Mouse (Mus musculus): ENCODE data around the gene Sgf29. TPM values are rescaled to one million over a fixed set of nuclear protein-coding genes. Genes with fewer than 3 reads are reported as not detected.

Sgf29 gene
- polyA plus RNA-seq, 1 experiment = 31.4 TPM

DNA sequence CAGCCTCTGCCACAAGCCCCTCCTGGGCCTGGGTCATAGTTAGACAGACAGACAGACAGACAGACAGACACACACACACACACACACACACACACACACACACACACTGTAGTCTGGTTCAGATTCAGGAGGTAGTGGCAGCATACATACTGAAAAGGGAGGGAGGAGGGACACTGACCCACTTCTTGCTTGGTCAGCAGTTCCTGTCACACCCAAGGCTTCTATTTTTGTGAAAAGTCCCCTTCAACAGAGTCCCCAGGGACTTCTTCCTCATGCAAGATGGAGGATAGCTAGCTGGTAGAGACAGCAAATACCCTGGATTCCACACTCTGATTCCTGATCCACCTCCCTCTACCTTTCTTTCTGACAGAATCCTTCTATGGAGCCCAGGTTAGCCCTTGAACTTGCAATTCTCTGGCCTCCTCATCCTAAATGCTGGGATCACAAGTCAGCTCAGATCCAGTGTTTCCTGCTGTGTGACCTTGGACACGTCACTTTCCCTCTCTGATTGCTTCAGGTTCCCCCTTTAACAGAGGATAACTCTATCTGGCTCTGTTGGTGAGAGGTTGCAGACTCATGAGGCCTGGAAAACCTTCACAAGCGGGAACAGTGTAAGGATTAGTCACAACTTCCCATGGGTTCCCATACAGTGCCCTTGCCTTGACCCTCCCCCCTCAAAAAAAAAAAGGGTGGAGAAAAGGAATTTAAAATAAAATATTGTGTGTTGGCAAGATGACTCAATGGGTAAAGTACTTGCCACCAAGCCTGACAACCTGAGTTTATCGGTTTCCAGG lies 23.1 kb upstream of the Sgf29 start:
- no peaks in the 10 kb centered on the region for H3K36me3 ChIP-seq (ENCODE audit: control insufficient read depth, insufficient read depth, low read length)
- no peaks in the 10 kb centered on the region for H3K27me3 ChIP-seq (ENCODE audit: control insufficient read depth, insufficient read depth, low read length)
- no peak overlapping the region for H3K4me3 ChIP-seq (ENCODE audit: extremely low read depth, insufficient read depth, insufficient read length)
- TF ChIP-seq POLR2A (IDR thresholded peaks at IDR 0.05; ENCODE audit: low read depth, low read length) = no peak
- TF ChIP-seq CTCF (IDR thresholded peaks at IDR 0.05; ENCODE audit: extremely low read depth, insufficient read depth, insufficient read length, insufficient replicate concordance) = no peak
- DNase-seq (ENCODE audit: low read depth in 1 of 2, low spot score in 2 of 2) = no peak
- no peaks in the 10 kb centered on the region; the same call in 1 of the 2 replicates for H3K4me1 ChIP-seq (ENCODE audit: control insufficient read depth, insufficient read depth, insufficient read length)
- peak overlapping the region; percentile 66 for H3K27ac ChIP-seq (ENCODE audit: insufficient read depth, low read length)
- 87% methylated on average over 3 of the region's 3 CpGs for WGBS

DNA sequence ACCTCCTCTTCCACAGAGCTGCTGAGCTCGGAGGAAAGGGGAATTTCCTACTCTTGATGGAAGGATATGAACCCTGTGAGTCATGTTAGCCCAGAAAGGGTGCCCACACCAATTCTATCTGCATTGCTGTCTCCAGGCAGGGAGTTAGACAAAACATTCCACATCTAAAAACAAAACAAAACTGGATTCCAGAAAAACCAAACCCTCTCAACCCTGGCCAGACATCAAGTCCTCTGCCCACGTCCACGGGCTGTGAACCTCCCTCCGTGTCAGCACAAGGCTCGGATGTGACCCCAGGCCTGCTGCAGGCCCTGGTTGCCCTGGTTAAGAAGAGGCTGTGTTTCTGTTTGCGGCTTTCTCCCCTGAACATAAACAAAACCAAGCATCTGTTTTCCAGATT lies 21.0 kb upstream of the Sgf29 start:
- H3K27ac ChIP-seq (ENCODE audit: insufficient read depth, low read length) = peak overlapping the region; percentile 23; the same call in 1 of the 2 replicates
- TF ChIP-seq CTCF (IDR thresholded peaks at IDR 0.05; ENCODE audit: extremely low read depth, insufficient read depth, insufficient read length, insufficient replicate concordance) (no peak), POLR2A (IDR thresholded peaks at IDR 0.05; ENCODE audit: low read depth, low read length) (no peak)
- H3K4me3 ChIP-seq (ENCODE audit: extremely low read depth, insufficient read depth, insufficient read length) = no peak overlapping the region
- H3K4me1 ChIP-seq (ENCODE audit: control insufficient read depth, insufficient read depth, insufficient read length) = no peaks in the 10 kb centered on the region; the same call in 1 of the 2 replicates
- DNase-seq (ENCODE audit: low read depth in 1 of 2, low spot score in 2 of 2) = no peak
- no peaks in the 10 kb centered on the region for H3K36me3 ChIP-seq (ENCODE audit: control insufficient read depth, insufficient read depth, low read length)
- H3K27me3 ChIP-seq (ENCODE audit: control insufficient read depth, insufficient read depth, low read length) = no peaks in the 10 kb centered on the region
- 78% methylated on average over 6 of the region's 6 CpGs for WGBS

DNA sequence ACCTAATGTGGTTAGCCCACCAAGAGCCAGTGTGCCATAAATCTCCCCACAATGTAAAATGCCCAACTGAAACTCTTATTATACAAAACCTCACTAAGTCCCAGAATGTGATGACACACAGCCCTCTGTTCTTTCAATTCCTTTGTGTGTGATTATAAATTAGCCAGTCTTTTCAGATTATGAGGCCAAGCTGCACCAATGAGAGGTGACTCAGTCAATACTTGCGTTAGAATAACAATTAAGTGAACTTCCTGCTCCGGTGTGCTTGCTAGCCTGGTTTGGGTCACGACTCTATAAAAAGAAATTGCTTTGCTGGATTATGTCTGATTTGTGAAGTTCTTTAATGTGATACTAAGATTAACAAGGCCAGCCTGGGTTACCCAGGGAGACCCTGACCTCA lies 19.2 kb upstream of the Sgf29 start:
- no peak overlapping the region for H3K27ac ChIP-seq (ENCODE audit: insufficient read depth, low read length)
- DNase-seq (ENCODE audit: low read depth in 1 of 2, low spot score in 2 of 2) = no peak
- H3K27me3 ChIP-seq (ENCODE audit: control insufficient read depth, insufficient read depth, low read length) = no peaks in the 10 kb centered on the region
- H3K36me3 ChIP-seq (ENCODE audit: control insufficient read depth, insufficient read depth, low read length) = no peaks in the 10 kb centered on the region
- H3K4me3 ChIP-seq (ENCODE audit: extremely low read depth, insufficient read depth, insufficient read length) = no peak overlapping the region
- 24% methylated on average over 3 of the region's 3 CpGs for WGBS
- no peaks in the 10 kb centered on the region; the same call in 1 of the 2 replicates for H3K4me1 ChIP-seq (ENCODE audit: control insufficient read depth, insufficient read depth, insufficient read length)
- TF ChIP-seq POLR2A (IDR thresholded peaks at IDR 0.05; ENCODE audit: low read depth, low read length) = no peak
- TF ChIP-seq CTCF (IDR thresholded peaks at IDR 0.05; ENCODE audit: extremely low read depth, insufficient read depth, insufficient read length, insufficient replicate concordance) = no peak

DNA sequence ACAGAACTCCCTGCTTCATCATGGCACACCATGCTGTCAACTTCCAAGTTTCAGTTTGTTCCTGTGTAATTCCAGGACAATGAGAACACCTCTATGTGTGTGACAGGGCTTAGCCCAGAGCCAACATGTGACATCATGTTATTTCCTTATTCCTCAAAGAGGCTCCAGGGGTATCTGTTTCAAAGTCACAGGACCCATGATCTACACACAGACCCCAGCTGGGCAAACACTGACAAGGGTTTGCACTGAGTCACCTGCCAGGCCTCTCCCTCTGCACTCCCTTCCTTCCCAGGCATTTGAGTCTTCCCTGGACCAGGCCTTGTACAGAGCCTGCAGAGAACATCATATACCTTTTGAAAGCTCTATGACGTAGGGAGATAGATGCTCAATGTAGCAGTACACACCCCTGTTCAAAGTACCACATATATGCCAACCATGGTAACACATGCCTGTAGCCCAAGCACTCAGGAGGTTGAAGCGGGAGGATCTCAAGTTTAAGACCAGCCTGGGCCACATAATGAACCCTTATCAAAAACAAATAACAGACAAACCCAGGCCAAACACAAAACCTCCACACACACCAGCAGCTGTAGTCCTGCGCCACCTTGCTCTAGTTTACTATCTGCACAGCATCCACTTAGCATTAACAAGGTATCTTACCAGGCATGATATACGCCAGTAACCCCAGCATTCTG lies 18.1 kb upstream of the Sgf29 start, which contains the start of gene Nupr1:
Gene Nupr1, minus strand, starts transcription at position 38 of the 695 bp plus-strand sequence.
- no peak within 1 kb of the TSS for H3K4me3 ChIP-seq (ENCODE audit: extremely low read depth, insufficient read depth, insufficient read length)
- no peaks in the 10 kb centered on the region for H3K27me3 ChIP-seq (ENCODE audit: control insufficient read depth, insufficient read depth, low read length)
- H3K4me1 ChIP-seq (ENCODE audit: control insufficient read depth, insufficient read depth, insufficient read length) = no peaks in the 10 kb centered on the region
- no peak for DNase-seq (ENCODE audit: low read depth in 1 of 2, low spot score in 2 of 2)
- no peaks in the 10 kb centered on the region for H3K36me3 ChIP-seq (ENCODE audit: control insufficient read depth, insufficient read depth, low read length)
- TF ChIP-seq POLR2A (IDR thresholded peaks at IDR 0.05; ENCODE audit: low read depth, low read length) (no peak), CTCF (IDR thresholded peaks at IDR 0.05; ENCODE audit: extremely low read depth, insufficient read depth, insufficient read length, insufficient replicate concordance) (no peak)
- 93% methylated on average over 4 of the region's 4 CpGs for WGBS
- H3K27ac ChIP-seq (ENCODE audit: insufficient read depth, low read length) = no peak within 1 kb of the TSS

DNA sequence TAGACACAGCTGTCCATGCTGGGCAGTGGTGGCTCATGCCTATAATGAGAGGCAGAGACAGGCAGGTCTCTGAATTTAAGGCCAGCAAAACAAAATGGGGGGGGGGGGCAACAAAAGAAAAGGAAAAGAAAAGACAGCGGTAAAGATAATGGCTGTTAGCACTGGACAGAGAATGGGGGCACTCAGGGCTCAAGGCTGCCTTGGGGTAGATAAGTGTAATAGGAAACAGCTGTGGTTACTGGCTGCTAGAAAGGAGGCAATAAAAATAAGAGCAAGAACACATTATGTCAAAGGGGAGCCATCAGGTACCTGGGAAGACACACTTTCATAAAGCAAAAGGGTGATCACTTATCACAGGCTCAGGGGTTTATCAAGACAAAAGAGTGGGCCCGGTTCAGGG lies 16.6 kb upstream of the Sgf29 start:
- Histone ChIP-seq H3K4me1 (ENCODE audit: control insufficient read depth, insufficient read depth, insufficient read length) (no peaks in the 10 kb centered on the region), H3K36me3 (ENCODE audit: control insufficient read depth, insufficient read depth, low read length) (no peaks in the 10 kb centered on the region), H3K27ac (ENCODE audit: insufficient read depth, low read length) (no peak overlapping the region), H3K4me3 (ENCODE audit: extremely low read depth, insufficient read depth, insufficient read length) (no peak overlapping the region), H3K27me3 (ENCODE audit: control insufficient read depth, insufficient read depth, low read length) (no peaks in the 10 kb centered on the region)
- WGBS = 62% methylated on average over 2 of the region's 2 CpGs
- no peak for DNase-seq (ENCODE audit: low read depth in 1 of 2, low spot score in 2 of 2)
- TF ChIP-seq POLR2A (IDR thresholded peaks at IDR 0.05; ENCODE audit: low read depth, low read length) (no peak), CTCF (IDR thresholded peaks at IDR 0.05; ENCODE audit: extremely low read depth, insufficient read depth, insufficient read length, insufficient replicate concordance) (no peak)

DNA sequence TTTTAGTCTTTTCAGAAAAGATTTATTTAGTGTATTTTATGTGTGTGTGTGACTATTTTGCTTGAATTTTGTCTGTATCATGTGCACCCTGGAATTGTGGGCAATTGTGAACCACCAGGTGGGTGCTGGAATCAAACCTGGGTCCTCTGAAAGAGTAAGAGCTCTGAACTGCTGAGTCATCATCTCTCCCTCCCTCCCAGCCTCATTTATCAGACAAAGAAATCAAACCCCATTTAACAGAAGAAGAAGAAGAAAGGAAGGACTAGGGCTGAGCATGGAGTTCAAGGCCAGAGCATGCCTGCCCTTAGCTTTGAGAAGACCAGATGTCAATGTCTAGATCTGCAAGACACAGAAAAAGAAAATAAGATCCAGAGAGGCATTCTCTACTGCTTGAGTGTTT lies 13.7 kb upstream of the Sgf29 start:
- DNase-seq (ENCODE audit: low read depth in 1 of 2, low spot score in 2 of 2) = no peak
- H3K27me3 ChIP-seq (ENCODE audit: control insufficient read depth, insufficient read depth, low read length) = no peaks in the 10 kb centered on the region
- H3K4me3 ChIP-seq (ENCODE audit: extremely low read depth, insufficient read depth, insufficient read length) = no peak overlapping the region
- no peak overlapping the region for H3K27ac ChIP-seq (ENCODE audit: insufficient read depth, low read length)
- H3K36me3 ChIP-seq (ENCODE audit: control insufficient read depth, insufficient read depth, low read length) = no peaks in the 10 kb centered on the region
- TF ChIP-seq CTCF (IDR thresholded peaks at IDR 0.05; ENCODE audit: extremely low read depth, insufficient read depth, insufficient read length, insufficient replicate concordance) (no peak), POLR2A (IDR thresholded peaks at IDR 0.05; ENCODE audit: low read depth, low read length) (no peak)
- no peaks in the 10 kb centered on the region for H3K4me1 ChIP-seq (ENCODE audit: control insufficient read depth, insufficient read depth, insufficient read length)

Measured in spleen, adult 2 months (tissue).